Mouse (Mus musculus): ENCODE measurements around the gene B3galnt1. TPM values are rescaled to one million over a fixed set of nuclear protein-coding genes. Genes with fewer than 3 reads are reported as not detected.
"Not testable (repeated sequence)": the region's sequence is repeated elsewhere in the genome, so short reads cannot be mapped to it uniquely, and the experiment has no call there.

Gene B3galnt1
- polyA plus RNA-seq, 1 experiment from 2014 or later: 33.7 TPM

GRCm38 (mm10) chr3:69596116-69596515, 2.6 kb downstream of the B3galnt1 start:
- WGBS: 87% methylated on average over 3 of the region's 3 CpGs
- Histone ChIP-seq H3K27ac (replicated peaks) (no peak overlapping the region), H3K36me3 (0 out of 2 replicates have a peak, but pooled peaks cover 9% of the 10 kb centered on the region), H3K9me3 (replicated peaks) (no peaks in the 10 kb centered on the region), H3K4me3 (no peak overlapping the region), H3K27me3 (ENCODE audit: low read depth, poor library complexity, severe bottlenecking) (peaks cover 19% of the 10 kb centered on the region), H3K4me1 (peaks cover 32% of the 10 kb centered on the region)
- no peak for DNase-seq (ENCODE audit: low spot score)

- Histone ChIP-seq H3K4me1 (peaks cover 29% of the 10 kb centered on the region), H3K27me3 (ENCODE audit: low read depth, poor library complexity, severe bottlenecking) (peaks cover 4% of the 10 kb centered on the region)
- 85% methylated on average over 9 of the region's 9 CpGs for WGBS
These were observed 4.7 kb downstream of the B3galnt1 start for GRCm38 (mm10) chr3:69594071-69594470.

GRCm38 (mm10) chr3:69593426-69593825, 5.3 kb downstream of the B3galnt1 start:
- H3K4me1 ChIP-seq: peaks cover 25% of the 10 kb centered on the region
- no peak overlapping the region for H3K27ac ChIP-seq (replicated peaks)
- no peak overlapping the region for H3K4me3 ChIP-seq
- H3K9me3 ChIP-seq (replicated peaks): no peaks in the 10 kb centered on the region; the same call in 1 of the 2 replicates
- 90% methylated on average over 8 of the region's 8 CpGs for WGBS
- 0 out of 2 replicates have a peak, but pooled peaks cover 9% of the 10 kb centered on the region for H3K36me3 ChIP-seq
- DNase-seq (ENCODE audit: low spot score): no peak
- peaks cover 4% of the 10 kb centered on the region for H3K27me3 ChIP-seq (ENCODE audit: low read depth, poor library complexity, severe bottlenecking)

More at GRCm38 (mm10) chr3:69594071-69594470, 4.7 kb downstream of the B3galnt1 start:
- H3K9me3 ChIP-seq (replicated peaks): no peaks in the 10 kb centered on the region; the same call in 1 of the 2 replicates
- DNase-seq (ENCODE audit: low spot score): no peak
- H3K27ac ChIP-seq (replicated peaks): no peak overlapping the region
- no peak overlapping the region for H3K4me3 ChIP-seq
- 0 out of 2 replicates have a peak, but pooled peaks cover 9% of the 10 kb centered on the region for H3K36me3 ChIP-seq

GRCm38 (mm10) chr3:69588101-69588760, 10.5 kb downstream of the B3galnt1 start:
- Histone ChIP-seq H3K4me1 (peaks cover 8% of the 10 kb centered on the region), H3K36me3 (peaks cover 10% of the 10 kb centered on the region; the same call in 1 of the 2 replicates), H3K4me3 (no peak overlapping the region), H3K27me3 (ENCODE audit: low read depth, poor library complexity, severe bottlenecking) (no peaks in the 10 kb centered on the region), H3K27ac (replicated peaks) (no peak overlapping the region), H3K9me3 (replicated peaks) (no peaks in the 10 kb centered on the region; the same call in 1 of the 2 replicates)
- DNase-seq (ENCODE audit: low spot score): no peak
- 50% methylated on average over 10 of the region's 10 CpGs for WGBS

GRCm38 (mm10) chr3:69583798-69584197, 15.0 kb downstream of the B3galnt1 start:
- H3K9me3 ChIP-seq (replicated peaks): no peaks in the 10 kb centered on the region
- no peak overlapping the region for H3K4me3 ChIP-seq
- H3K27ac ChIP-seq (replicated peaks): no peak overlapping the region
- no peak for DNase-seq (ENCODE audit: low spot score)
- 90% methylated on average over 1 of the region's 1 CpGs for WGBS
- H3K27me3 ChIP-seq (ENCODE audit: low read depth, poor library complexity, severe bottlenecking): no peaks in the 10 kb centered on the region
- H3K36me3 ChIP-seq: peaks cover 10% of the 10 kb centered on the region; the same call in 1 of the 2 replicates
- H3K4me1 ChIP-seq: peaks cover 8% of the 10 kb centered on the region

- H3K4me3 ChIP-seq: no peak overlapping the region
- 92% methylated on average over 1 of the region's 1 CpGs for WGBS
These were observed 20.0 kb downstream of the B3galnt1 start for GRCm38 (mm10) chr3:69578791-69579190.

GRCm38 (mm10) chr3:69576715-69577114, 22.0 kb downstream of the B3galnt1 start:
- Histone ChIP-seq H3K4me3 (no peak overlapping the region), H3K27ac (replicated peaks) (no peak overlapping the region), H3K9me3 (replicated peaks) (no peaks in the 10 kb centered on the region), H3K4me1 (no peaks in the 10 kb centered on the region), H3K27me3 (ENCODE audit: low read depth, poor library complexity, severe bottlenecking) (no peaks in the 10 kb centered on the region), H3K36me3 (peaks cover 34% of the 10 kb centered on the region)
- no peak for DNase-seq (ENCODE audit: low spot score)
- WGBS: 89% methylated on average over 3 of the region's 3 CpGs

More at GRCm38 (mm10) chr3:69578791-69579190, 20.0 kb downstream of the B3galnt1 start:
- H3K9me3 ChIP-seq (replicated peaks): no peaks in the 10 kb centered on the region
- no peaks in the 10 kb centered on the region for H3K4me1 ChIP-seq
- no peak overlapping the region for H3K27ac ChIP-seq (replicated peaks)
- H3K36me3 ChIP-seq: peaks cover 41% of the 10 kb centered on the region
- no peak for DNase-seq (ENCODE audit: low spot score)
- H3K27me3 ChIP-seq (ENCODE audit: low read depth, poor library complexity, severe bottlenecking): no peaks in the 10 kb centered on the region

GRCm38 (mm10) chr3:69575577-69575976, 23.2 kb downstream of the B3galnt1 start:
- DNase-seq (ENCODE audit: low spot score): no peak
- H3K4me3 ChIP-seq: no peak overlapping the region
- peaks cover 34% of the 10 kb centered on the region for H3K36me3 ChIP-seq
- 95% methylated on average over 11 of the region's 11 CpGs for WGBS
- H3K27me3 ChIP-seq (ENCODE audit: low read depth, poor library complexity, severe bottlenecking): no peaks in the 10 kb centered on the region
- H3K9me3 ChIP-seq (replicated peaks): no peaks in the 10 kb centered on the region
- H3K27ac ChIP-seq (replicated peaks): no peak overlapping the region
- H3K4me1 ChIP-seq: no peaks in the 10 kb centered on the region

GRCm38 (mm10) chr3:69572561-69572960, 26.2 kb downstream of the B3galnt1 start:
- H3K36me3 ChIP-seq: peaks cover 25% of the 10 kb centered on the region
- WGBS: 93% methylated on average over 5 of the region's 5 CpGs
- no peaks in the 10 kb centered on the region for H3K27me3 ChIP-seq (ENCODE audit: low read depth, poor library complexity, severe bottlenecking)
- H3K4me3 ChIP-seq: no peak overlapping the region
- no peaks in the 10 kb centered on the region for H3K4me1 ChIP-seq
- no peak overlapping the region for H3K27ac ChIP-seq (replicated peaks)
- H3K9me3 ChIP-seq (replicated peaks): no peaks in the 10 kb centered on the region
- no peak for DNase-seq (ENCODE audit: low spot score)

- WGBS: 100% methylated on average over 1 of the region's 1 CpGs
- not testable (repeated sequence) for H3K4me1 ChIP-seq; H3K36me3 ChIP-seq; H3K27me3 ChIP-seq (ENCODE audit: low read depth, poor library complexity, severe bottlenecking); H3K9me3 ChIP-seq (replicated peaks); H3K4me3 ChIP-seq; H3K27ac ChIP-seq (replicated peaks); DNase-seq (ENCODE audit: low spot score)
These were observed 33.2 kb downstream of the B3galnt1 start for GRCm38 (mm10) chr3:69565586-69565985.

- Histone ChIP-seq H3K9me3 (replicated peaks) (no peaks in the 10 kb centered on the region), H3K36me3 (no peaks in the 10 kb centered on the region), H3K4me3 (no peak overlapping the region), H3K27ac (replicated peaks) (no peak overlapping the region), H3K27me3 (ENCODE audit: low read depth, poor library complexity, severe bottlenecking) (no peaks in the 10 kb centered on the region), H3K4me1 (peaks cover 5% of the 10 kb centered on the region)
- no peak for DNase-seq (ENCODE audit: low spot score)
- WGBS: 95% methylated on average over 5 of the region's 6 CpGs
These were observed 35.4 kb downstream of the B3galnt1 start for GRCm38 (mm10) chr3:69563406-69563805.

- Histone ChIP-seq H3K4me3 (no peak overlapping the region), H3K9me3 (replicated peaks) (no peaks in the 10 kb centered on the region), H3K36me3 (no peaks in the 10 kb centered on the region), H3K27ac (replicated peaks) (no peak overlapping the region), H3K27me3 (ENCODE audit: low read depth, poor library complexity, severe bottlenecking) (no peaks in the 10 kb centered on the region), H3K4me1 (peaks cover 5% of the 10 kb centered on the region)
- DNase-seq (ENCODE audit: low spot score): peak; percentile 23
- 64% methylated on average over 5 of the region's 5 CpGs for WGBS
These were observed 37.1 kb downstream of the B3galnt1 start for GRCm38 (mm10) chr3:69561686-69562085.

GRCm38 (mm10) chr3:69559975-69560330, 38.8 kb downstream of the B3galnt1 start:
- no peak overlapping the region for H3K27ac ChIP-seq (replicated peaks)

More at GRCm38 (mm10) chr3:69559975-69560330, 38.8 kb downstream of the B3galnt1 start:
- no peak for DNase-seq (ENCODE audit: low spot score)
- 94% methylated on average over 7 of the region's 7 CpGs for WGBS
- Histone ChIP-seq H3K36me3 (no peaks in the 10 kb centered on the region), H3K4me1 (peaks cover 10% of the 10 kb centered on the region), H3K27me3 (ENCODE audit: low read depth, poor library complexity, severe bottlenecking) (no peaks in the 10 kb centered on the region), H3K4me3 (no peak overlapping the region), H3K9me3 (replicated peaks) (no peaks in the 10 kb centered on the region)

Measured in midbrain, embryonic 10.5 days (tissue).